Mouse (Mus musculus) hindbrain, embryonic 15.5 days (tissue): ENCODE results near the gene Mup4. TPM values are rescaled to one million over a fixed set of nuclear protein-coding genes. Genes with fewer than 3 reads are reported as not detected.
"Not testable (repeated sequence)": the region's sequence is repeated elsewhere in the genome, so short reads cannot be mapped to it uniquely, and the experiment has no call there.

Source experiments
- ATAC-seq: fragments of 200-750 bp; cut with Nextera tagmentation; 2 replicates; pipeline ENCODE4 v1.8.0; 2017; ENCODE audit warnings: low read depth, moderate number of reproducible peaks, moderate TSS enrichment; ENCODE audit not compliant: low FRiP score
- H3K27ac ChIP-seq: fragments of 300-500 bp; sonication (generic); replicated peaks from 2 replicates; pipeline ENCODE4 v1.5.1; 2015; ENCODE audit warnings: mild to moderate bottlenecking, inconsistent platforms
- H3K27me3 ChIP-seq: fragments of 300-500 bp; sonication (generic); 2 replicates; pipeline ENCODE4 v1.6.1; 2015; ENCODE audit warnings: control low read depth, inconsistent platforms
- H3K36me3 ChIP-seq: fragments of 300-500 bp; sonication (generic); 2 replicates; pipeline ENCODE4 v1.6.1; 2015; ENCODE audit warnings: control low read depth, inconsistent platforms
- H3K4me1 ChIP-seq: fragments of 300-500 bp; sonication (generic); replicated peaks from 2 replicates; pipeline ENCODE4 v1.6.1; 2015; ENCODE audit warnings: control low read depth, inconsistent platforms
- H3K4me2 ChIP-seq: fragments of 300-500 bp; sonication (generic); 2 replicates; pipeline ENCODE4 v1.6.1; 2015; ENCODE audit warnings: moderate library complexity, mild to moderate bottlenecking, inconsistent platforms
- H3K4me3 ChIP-seq: fragments of 300-500 bp; sonication (generic); 2 replicates; pipeline ENCODE4 v1.5.1; 2015; ENCODE audit warnings: mild to moderate bottlenecking, inconsistent platforms
- H3K9ac ChIP-seq: fragments of 300-500 bp; sonication (generic); 2 replicates; pipeline ENCODE4 v1.6.1; 2015; ENCODE audit warnings: inconsistent platforms
- H3K9me3 ChIP-seq: fragments of 300-500 bp; sonication (generic); 2 replicates; pipeline ENCODE4 v1.6.1; 2016; ENCODE audit warnings: control low read depth, inconsistent platforms
- WGBS: fragments of 180-500 bp; shearing (Covaris S2); methylation state at CpG from one replicate; pipeline ENCODE4 v1.1.7; 2015; 5-methylcytosine and 5-hydroxymethylcytosine counted together
- polyA plus RNA-seq: library from polyadenylated mRNA; unstranded; fragments of >200 nt; fragmentation: Nextera tagmentation; extraction: Ambion mirVana; gene quantifications from 2 replicates; pipeline ENCODE4 v1.2.1, GENCODE M21; 2015

Gene Mup4
- polyA plus RNA-seq = not detected in 2 replicates

- WGBS = 80% methylated on average over 3 of the region's 3 CpGs
- no peaks in the 10 kb centered on the region for H3K4me1 ChIP-seq
- no peak within 1 kb of the TSS for H3K4me3 ChIP-seq
- no peak within 1 kb of the TSS for H3K4me2 ChIP-seq
- H3K9me3 ChIP-seq = no peaks in the 10 kb centered on the region
- H3K27me3 ChIP-seq = no peaks in the 10 kb centered on the region
- ATAC-seq = no peak
- H3K9ac ChIP-seq = no peak within 1 kb of the TSS
- H3K27ac ChIP-seq = no peak within 1 kb of the TSS
- H3K36me3 ChIP-seq = no peaks in the 10 kb centered on the region
Measured at GRCm38 (mm10) chr4:59960610-59961009, at the start of gene Mup4. Mup4 (minus strand) TSS chr4:59960710.

- not testable (repeated sequence) for H3K36me3 ChIP-seq, H3K27ac ChIP-seq, H3K9me3 ChIP-seq, ATAC-seq, H3K4me3 ChIP-seq, H3K27me3 ChIP-seq, H3K4me1 ChIP-seq, H3K9ac ChIP-seq, H3K4me2 ChIP-seq
Measured at GRCm38 (mm10) chr4:59997894-59998293, 37.4 kb upstream of the Mup4 start.

GRCm38 (mm10) chr4:59963405-59964344 lies 3.2 kb upstream of the Mup4 start, which contains the start of gene Mup6:
Mup6 (plus strand) TSS chr4:59964294.
- Histone ChIP-seq H3K4me3 (no peak within 1 kb of the TSS), H3K27ac (no peak within 1 kb of the TSS), H3K9me3 (no peaks in the 10 kb centered on the region), H3K27me3 (no peaks in the 10 kb centered on the region), H3K4me1 (no peaks in the 10 kb centered on the region), H3K4me2 (no peak within 1 kb of the TSS), H3K9ac (no peak within 1 kb of the TSS), H3K36me3 (no peaks in the 10 kb centered on the region)
- 20% methylated on average over 3 of the region's 3 CpGs for WGBS
- ATAC-seq = no peak

GRCm38 (mm10) chr4:59937543-59937942 lies 23.0 kb downstream of the Mup4 start:
- Histone ChIP-seq H3K9me3 (no peaks in the 10 kb centered on the region), H3K9ac (no peak overlapping the region), H3K4me3 (no peak overlapping the region), H3K27ac (no peak overlapping the region), H3K4me2 (no peak overlapping the region), H3K4me1 (no peaks in the 10 kb centered on the region), H3K27me3 (no peaks in the 10 kb centered on the region), H3K36me3 (no peaks in the 10 kb centered on the region)
- no peak for ATAC-seq
- WGBS = 84% methylated on average over 2 of the region's 2 CpGs

GRCm38 (mm10) chr4:59932505-59933281 lies 27.8 kb downstream of the Mup4 start:
- Histone ChIP-seq H3K4me3 (no peak overlapping the region), H3K36me3 (no peaks in the 10 kb centered on the region), H3K4me1 (no peaks in the 10 kb centered on the region), H3K4me2 (no peak overlapping the region), H3K9ac (no peak overlapping the region), H3K9me3 (no peaks in the 10 kb centered on the region), H3K27ac (no peak overlapping the region), H3K27me3 (no peaks in the 10 kb centered on the region)
- WGBS = 63% methylated on average over 6 of the region's 6 CpGs
- peak; percentile 92 for ATAC-seq

GRCm38 (mm10) chr4:59928347-59928746 lies 32.2 kb downstream of the Mup4 start:
- Histone ChIP-seq H3K36me3 (no peaks in the 10 kb centered on the region), H3K9me3 (no peaks in the 10 kb centered on the region), H3K9ac (no peak overlapping the region), H3K27me3 (no peaks in the 10 kb centered on the region), H3K4me1 (no peaks in the 10 kb centered on the region), H3K27ac (no peak overlapping the region), H3K4me2 (no peak overlapping the region), H3K4me3 (no peak overlapping the region)
- 21% methylated on average over 6 of the region's 6 CpGs for WGBS
- ATAC-seq = peak; percentile 62; the same call in 1 of the 2 replicates

- WGBS = 90% methylated on average over 3 of the region's 3 CpGs
- H3K4me1 ChIP-seq = no peaks in the 10 kb centered on the region
- no peak for ATAC-seq
- no peak overlapping the region for H3K9ac ChIP-seq
- H3K27me3 ChIP-seq = no peaks in the 10 kb centered on the region
- no peak overlapping the region for H3K27ac ChIP-seq
- H3K4me2 ChIP-seq = no peak overlapping the region
- no peak overlapping the region for H3K4me3 ChIP-seq
- H3K9me3 ChIP-seq = no peaks in the 10 kb centered on the region
- no peaks in the 10 kb centered on the region for H3K36me3 ChIP-seq
Measured at GRCm38 (mm10) chr4:59927666-59928065, 32.8 kb downstream of the Mup4 start.

GRCm38 (mm10) chr4:59925082-59925481 lies 35.4 kb downstream of the Mup4 start:
- Histone ChIP-seq H3K9me3 (no peaks in the 10 kb centered on the region), H3K4me3 (no peak overlapping the region), H3K27ac (no peak overlapping the region), H3K9ac (no peak overlapping the region), H3K36me3 (no peaks in the 10 kb centered on the region), H3K27me3 (no peaks in the 10 kb centered on the region), H3K4me2 (no peak overlapping the region), H3K4me1 (no peaks in the 10 kb centered on the region)
- ATAC-seq = no peak
- WGBS = 84% methylated on average over 9 of the region's 9 CpGs

GRCm38 (mm10) chr4:59917966-59918365 lies 42.5 kb downstream of the Mup4 start:
- no peak overlapping the region for H3K4me2 ChIP-seq
- no peaks in the 10 kb centered on the region for H3K9me3 ChIP-seq
- no peaks in the 10 kb centered on the region; the same call in 1 of the 2 replicates for H3K27me3 ChIP-seq
- H3K27ac ChIP-seq = no peak overlapping the region
- H3K9ac ChIP-seq = no peak overlapping the region
- no peak for ATAC-seq
- no peaks in the 10 kb centered on the region for H3K36me3 ChIP-seq
- 95% methylated on average over 3 of the region's 3 CpGs for whole genome bisulfite sequencing
- no peak overlapping the region for H3K4me3 ChIP-seq
- H3K4me1 ChIP-seq = no peaks in the 10 kb centered on the region

GRCm38 (mm10) chr4:59914608-59915403 lies 45.7 kb downstream of the Mup4 start, which contains the start of gene Slc46a2:
Slc46a2 (minus strand) TSS chr4:59915056.
- no peak for ATAC-seq
- no peak within 1 kb of the TSS for H3K27ac ChIP-seq
- 22% methylated on average over 22 of the region's 22 CpGs for whole genome bisulfite sequencing
- no peaks in the 10 kb centered on the region; the same call in 1 of the 2 replicates for H3K27me3 ChIP-seq
- H3K4me1 ChIP-seq = no peaks in the 10 kb centered on the region
- H3K9me3 ChIP-seq = no peaks in the 10 kb centered on the region
- H3K36me3 ChIP-seq = no peaks in the 10 kb centered on the region
- no peak within 1 kb of the TSS for H3K9ac ChIP-seq
- H3K4me3 ChIP-seq = no peak within 1 kb of the TSS
- 0 out of 2 replicates have a peak within 1 kb of the TSS, but pooled peaks have one; percentile 7 for H3K4me2 ChIP-seq

- ATAC-seq = no peak
- Histone ChIP-seq H3K9ac (no peak overlapping the region), H3K27ac (no peak overlapping the region), H3K4me1 (no peaks in the 10 kb centered on the region), H3K4me3 (no peak overlapping the region), H3K9me3 (no peaks in the 10 kb centered on the region), H3K36me3 (no peaks in the 10 kb centered on the region), H3K27me3 (no peaks in the 10 kb centered on the region; the same call in 1 of the 2 replicates), H3K4me2 (no peak overlapping the region)
- WGBS = 93% methylated on average over 2 of the region's 2 CpGs
Measured at GRCm38 (mm10) chr4:59908785-59909184, 51.7 kb downstream of the Mup4 start.
